Mouse (Mus musculus) stomach, postnatal 0 days (tissue): ENCODE measurements around the gene Negr1. TPM values are rescaled to one million over a fixed set of nuclear protein-coding genes. Genes with fewer than 3 reads are reported as not detected.

ENCODE experiments used
- ATAC-seq: fragments of 200-750 bp; cut with Nextera tagmentation; 2 replicates; pipeline ENCODE4 v1.8.0; 2017; ENCODE audit not compliant: low FRiP score, low TSS enrichment
- DNase-seq: peaks from one replicate; pipeline ENCODE4 v3.0.0-alpha.2; 2016; ENCODE audit warnings: low spot score
- H3K27ac ChIP-seq: fragments of 300-500 bp; sonication (generic); replicated peaks from 2 replicates; pipeline ENCODE4 v1.5.1; 2014; ENCODE audit warnings: mild to moderate bottlenecking, control low read depth
- H3K27me3 ChIP-seq: fragments of 300-500 bp; sonication (generic); 2 replicates; pipeline ENCODE4 v1.6.1; 2014; ENCODE audit warnings: low read length; ENCODE audit not compliant: control insufficient read depth, insufficient read depth
- H3K36me3 ChIP-seq: fragments of 300-500 bp; sonication (generic); 2 replicates; pipeline ENCODE4 v1.6.1; 2014; ENCODE audit warnings: low read length, mixed read lengths; ENCODE audit not compliant: control insufficient read depth, insufficient read depth
- H3K4me1 ChIP-seq: fragments of 300-500 bp; sonication (generic); replicated peaks from 2 replicates; pipeline ENCODE4 v1.6.1; 2014; ENCODE audit warnings: antibody characterized with exemption; ENCODE audit not compliant: control insufficient read depth, insufficient read depth
- H3K4me2 ChIP-seq: fragments of 300-500 bp; sonication (generic); replicated peaks from 2 replicates; pipeline ENCODE4 v1.6.1; 2014; ENCODE audit warnings: low read depth, mild to moderate bottlenecking, control low read depth, moderate library complexity
- H3K4me3 ChIP-seq: fragments of 300-500 bp; sonication (generic); 2 replicates; pipeline ENCODE4 v1.5.1; 2014; ENCODE audit warnings: low read depth, low read length, control low read depth
- H3K9ac ChIP-seq: fragments of 300-500 bp; sonication (generic); 2 replicates; pipeline ENCODE4 v1.6.1; 2014; ENCODE audit warnings: mild to moderate bottlenecking, low read length, control low read depth, mixed read lengths
- H3K9me3 ChIP-seq: fragments of 300-500 bp; sonication (generic); 2 replicates; pipeline ENCODE4 v1.6.1; 2016; ENCODE audit warnings: low read length; ENCODE audit not compliant: control insufficient read depth
- CTCF ChIP-seq: IDR thresholded peaks from 2 replicates; pipeline ENCODE4 v1.5.1; 2016; ENCODE audit warnings: antibody characterized with exemption, low read depth, mild to moderate bottlenecking, moderate library complexity
- EP300 ChIP-seq: optimal IDR thresholded peaks from 2 replicates; pipeline ENCODE3; 2016; ENCODE audit warnings: antibody characterized with exemption
- WGBS: fragments of 180-500 bp; shearing (Covaris S2); extraction: QIAGEN DNeasy Blood & Tissue Kit; methylation state at CpG from one replicate; pipeline ENCODE4 v1.1.7; 2014; 5-methylcytosine and 5-hydroxymethylcytosine counted together
- polyA plus RNA-seq: library from polyadenylated mRNA; unstranded; fragments of >200 nt; fragmentation: Nextera tagmentation; extraction: Ambion mirVana; gene quantifications from 2 replicates; pipeline ENCODE4 v1.2.1, GENCODE M21; 2015

Gene Negr1
- polyA plus RNA-seq, 1 experiment from 2014 or later: 1.5 TPM

- H3K4me2 ChIP-seq: no peak overlapping the region
- DNase-seq (no peak), ATAC-seq (no peak)
- no peaks in the 10 kb centered on the region for H3K4me1 ChIP-seq
- no peak overlapping the region for H3K27ac ChIP-seq
- TF ChIP-seq CTCF (no peak), EP300 (no peak)
- H3K36me3 ChIP-seq: no peaks in the 10 kb centered on the region
- H3K4me3 ChIP-seq: no peak overlapping the region
- H3K9me3 ChIP-seq: no peaks in the 10 kb centered on the region
- 90% methylated on average over 1 of the region's 1 CpGs for WGBS
- no peaks in the 10 kb centered on the region for H3K27me3 ChIP-seq
- H3K9ac ChIP-seq: no peak overlapping the region
Observed at GRCm38 (mm10) chr3:156698687-156699086, 137.1 kb downstream of the Negr1 start.

- ATAC-seq (no peak), DNase-seq (no peak)
- no peak overlapping the region for H3K4me2 ChIP-seq
- no peaks in the 10 kb centered on the region for H3K36me3 ChIP-seq
- no peak overlapping the region for H3K4me3 ChIP-seq
- WGBS: 67% methylated on average over 1 of the region's 1 CpGs
- TF ChIP-seq EP300 (no peak), CTCF (no peak)
- H3K27ac ChIP-seq: no peak overlapping the region
- H3K9ac ChIP-seq: no peak overlapping the region
- H3K9me3 ChIP-seq: no peaks in the 10 kb centered on the region
- no peaks in the 10 kb centered on the region for H3K27me3 ChIP-seq
- no peaks in the 10 kb centered on the region for H3K4me1 ChIP-seq
Observed at GRCm38 (mm10) chr3:156703241-156703640, 141.6 kb downstream of the Negr1 start.

- Histone ChIP-seq H3K27me3 (no peaks in the 10 kb centered on the region), H3K4me2 (no peak overlapping the region), H3K4me3 (no peak overlapping the region), H3K4me1 (no peaks in the 10 kb centered on the region), H3K27ac (no peak overlapping the region), H3K9ac (no peak overlapping the region), H3K36me3 (no peaks in the 10 kb centered on the region), H3K9me3 (no peaks in the 10 kb centered on the region)
- 50% methylated on average over 5 of the region's 5 CpGs for WGBS
- DNase-seq: no peak
- no peak for ATAC-seq
- TF ChIP-seq EP300 (no peak), CTCF (no peak)
Observed at GRCm38 (mm10) chr3:156710240-156710639, 148.6 kb downstream of the Negr1 start.

- DNase-seq: no peak
Observed at GRCm38 (mm10) chr3:156710693-156711092, 149.1 kb downstream of the Negr1 start.

GRCm38 (mm10) chr3:156736335-156736734, 174.7 kb downstream of the Negr1 start:
- Histone ChIP-seq H3K4me2 (no peak overlapping the region), H3K9me3 (no peaks in the 10 kb centered on the region), H3K36me3 (no peaks in the 10 kb centered on the region), H3K27ac (no peak overlapping the region), H3K9ac (no peak overlapping the region), H3K27me3 (no peaks in the 10 kb centered on the region), H3K4me3 (no peak overlapping the region), H3K4me1 (no peaks in the 10 kb centered on the region)
- no peak for ATAC-seq
- DNase-seq: no peak
- no peak for TF ChIP-seq EP300
- TF ChIP-seq CTCF: no peak

More at GRCm38 (mm10) chr3:156710693-156711092, 149.1 kb downstream of the Negr1 start:
- no peak overlapping the region for H3K9ac ChIP-seq
- ATAC-seq: no peak
- H3K4me2 ChIP-seq: no peak overlapping the region
- WGBS: 61% methylated on average over 4 of the region's 4 CpGs
- no peaks in the 10 kb centered on the region for H3K36me3 ChIP-seq
- TF ChIP-seq CTCF (no peak), EP300 (no peak)
- H3K27me3 ChIP-seq: no peaks in the 10 kb centered on the region
- no peak overlapping the region for H3K4me3 ChIP-seq
- H3K4me1 ChIP-seq: no peaks in the 10 kb centered on the region
- no peak overlapping the region for H3K27ac ChIP-seq
- H3K9me3 ChIP-seq: no peaks in the 10 kb centered on the region

GRCm38 (mm10) chr3:156739529-156739928, 177.9 kb downstream of the Negr1 start:
- WGBS: 65% methylated on average over 3 of the region's 3 CpGs

More at GRCm38 (mm10) chr3:156739529-156739928, 177.9 kb downstream of the Negr1 start:
- no peak overlapping the region for H3K27ac ChIP-seq
- no peak overlapping the region for H3K4me2 ChIP-seq
- no peaks in the 10 kb centered on the region for H3K27me3 ChIP-seq
- no peak overlapping the region for H3K9ac ChIP-seq
- H3K4me1 ChIP-seq: no peaks in the 10 kb centered on the region
- DNase-seq (no peak), ATAC-seq (no peak)
- no peaks in the 10 kb centered on the region for H3K36me3 ChIP-seq
- H3K9me3 ChIP-seq: no peaks in the 10 kb centered on the region
- H3K4me3 ChIP-seq: no peak overlapping the region
- TF ChIP-seq CTCF (no peak), EP300 (no peak)
